Mouse (Mus musculus) liver, adult 2 months (tissue): ENCODE data around the gene Qrich2.

Experiments
- CTCF ChIP-seq: fragments of 200-500 bp; IDR thresholded peaks from 2 replicates; pipeline ENCODE4 v1.5.1; 2011; ENCODE audit warnings: low read depth, low read length, control low read depth
- POLR2A ChIP-seq: fragments of 200-500 bp; IDR thresholded peaks from 2 replicates; pipeline ENCODE4 v1.6.1; 2011; ENCODE audit warnings: low read length, control low read depth; ENCODE audit not compliant: insufficient read depth; ENCODE audit errors: extremely low read depth

- TF ChIP-seq CTCF (no peak), POLR2A (no peak)
Observed at GRCm38 (mm10) chr11:116400560-116400959, 65.5 kb downstream of the Qrich2 start.
